Mouse (Mus musculus) limb, embryonic 10.5 days (tissue): Measurements from ENCODE around the gene Stard10. TPM values are rescaled to one million over a fixed set of nuclear protein-coding genes. Genes with fewer than 3 reads are reported as not detected.

Source experiments
- DNase-seq: peaks from one replicate; pipeline ENCODE4 v3.0.0-alpha.2; 2017; ENCODE audit warnings: low spot score
- H3K27ac ChIP-seq: fragments of 300-500 bp; sonication (generic); 2 replicates; pipeline ENCODE4 v1.5.1; 2016; ENCODE audit warnings: mild to moderate bottlenecking
- H3K27me3 ChIP-seq: fragments of 300-500 bp; sonication (generic); 2 replicates; pipeline ENCODE4 v1.6.1; 2016; ENCODE audit warnings: low read depth, mild to moderate bottlenecking; ENCODE audit not compliant: poor library complexity, severe bottlenecking
- H3K36me3 ChIP-seq: fragments of 300-500 bp; sonication (generic); 2 replicates; pipeline ENCODE4 v1.6.1; 2016; ENCODE audit warnings: mild to moderate bottlenecking, moderate library complexity
- H3K4me1 ChIP-seq: fragments of 300-500 bp; sonication (generic); 2 replicates; pipeline ENCODE4 v1.6.1; 2016
- H3K4me3 ChIP-seq: fragments of 300-500 bp; sonication (generic); 2 replicates; pipeline ENCODE4 v1.5.1; 2016; ENCODE audit warnings: mild to moderate bottlenecking, moderate library complexity
- H3K9me3 ChIP-seq: fragments of 300-500 bp; sonication (generic); replicated peaks from 2 replicates; pipeline ENCODE4 v1.6.1; 2016; ENCODE audit warnings: mild to moderate bottlenecking
- WGBS: fragments of 180-500 bp; shearing (Covaris S2); methylation state at CpG from one replicate; pipeline ENCODE4 v1.1.7; 2016; 5-methylcytosine and 5-hydroxymethylcytosine counted together
- polyA plus RNA-seq: library from polyadenylated mRNA; unstranded; fragments of >200 nt; fragmentation: Nextera tagmentation; extraction: Ambion mirVana; gene quantifications from 2 replicates; pipeline ENCODE4 v1.2.1, GENCODE M21; 2016

Stard10 gene
- polyA plus RNA-seq, result 10.1 and 11.7 TPM in 2 replicates

DNA sequence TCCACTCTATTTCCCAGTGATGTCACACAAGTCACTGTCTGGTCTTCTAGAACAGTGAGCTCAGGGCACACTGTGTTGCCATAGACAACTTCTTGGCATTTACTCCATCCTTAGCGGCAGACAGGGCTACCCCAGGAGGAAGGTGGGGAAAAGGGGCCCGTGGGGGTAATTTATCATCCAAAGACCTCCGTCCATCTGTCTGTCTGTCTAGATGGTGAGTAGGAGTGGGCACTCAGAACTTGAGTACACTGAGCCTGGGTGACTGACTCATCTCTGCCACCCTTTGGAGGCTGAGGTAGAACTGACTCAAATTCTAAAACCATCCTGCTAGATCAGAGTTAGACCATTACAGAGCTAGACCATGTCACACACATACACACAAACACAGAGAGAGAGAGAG lies at the start of gene Stard10:
Gene Stard10 (plus strand): TSS at position 73 of the 400 bp plus-strand sequence.
- no peak within 1 kb of the TSS for H3K4me3 ChIP-seq
- H3K27me3 ChIP-seq, result peaks cover 35% of the 10 kb centered on the region
- DNase-seq, result no peak
- no peaks in the 10 kb centered on the region for H3K9me3 ChIP-seq
- no peaks in the 10 kb centered on the region for H3K36me3 ChIP-seq
- no peak within 1 kb of the TSS for H3K27ac ChIP-seq
- 87% methylated on average over 3 of the region's 3 CpGs for WGBS
- peaks cover 19% of the 10 kb centered on the region for H3K4me1 ChIP-seq

DNA sequence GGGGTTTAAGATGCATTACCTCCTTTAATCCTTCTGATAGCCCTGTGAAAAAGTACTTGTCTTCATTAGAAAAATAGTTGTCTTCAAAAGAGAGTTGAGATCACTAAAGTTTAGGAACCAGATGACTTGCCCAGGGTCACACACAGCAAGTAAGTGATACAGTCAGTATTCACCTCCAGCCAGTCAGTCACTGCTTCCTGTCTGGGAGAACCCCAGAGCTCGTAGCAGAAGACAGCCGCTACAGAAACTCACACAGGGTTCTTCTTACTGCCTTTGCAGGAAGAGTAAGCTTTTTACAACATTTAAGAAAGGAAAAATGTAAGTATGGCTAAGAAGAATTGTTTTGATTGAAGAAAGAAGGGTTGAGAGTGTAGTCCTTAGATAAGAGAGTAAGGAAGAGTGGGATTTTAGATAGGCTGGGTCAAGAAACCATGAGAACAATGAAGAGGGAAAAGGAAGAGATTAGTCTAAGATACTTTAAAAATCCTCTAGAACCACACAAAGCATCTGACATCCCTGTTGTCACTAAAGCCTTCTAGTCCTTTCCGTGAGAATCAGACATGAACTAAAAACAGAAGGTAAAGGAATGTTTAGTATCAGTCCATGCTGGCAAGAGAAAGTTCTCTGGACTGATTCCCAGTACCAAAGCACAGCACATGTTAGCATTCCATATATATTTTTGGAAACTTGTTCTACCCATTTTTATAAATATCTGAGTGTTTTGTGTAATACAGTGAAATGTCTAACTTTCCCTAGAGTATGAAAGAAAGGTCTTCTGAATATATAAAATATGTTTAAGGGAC lies 49.2 kb upstream of the Stard10 start:
- H3K9me3 ChIP-seq, result no peaks in the 10 kb centered on the region
- no peaks in the 10 kb centered on the region for H3K4me1 ChIP-seq
- H3K27me3 ChIP-seq, result no peaks in the 10 kb centered on the region
- no peak overlapping the region for H3K27ac ChIP-seq
- DNase-seq, result no peak
- H3K36me3 ChIP-seq, result peaks cover 32% of the 10 kb centered on the region
- no peak overlapping the region for H3K4me3 ChIP-seq
- 77% methylated on average over 3 of the region's 3 CpGs for WGBS

DNA sequence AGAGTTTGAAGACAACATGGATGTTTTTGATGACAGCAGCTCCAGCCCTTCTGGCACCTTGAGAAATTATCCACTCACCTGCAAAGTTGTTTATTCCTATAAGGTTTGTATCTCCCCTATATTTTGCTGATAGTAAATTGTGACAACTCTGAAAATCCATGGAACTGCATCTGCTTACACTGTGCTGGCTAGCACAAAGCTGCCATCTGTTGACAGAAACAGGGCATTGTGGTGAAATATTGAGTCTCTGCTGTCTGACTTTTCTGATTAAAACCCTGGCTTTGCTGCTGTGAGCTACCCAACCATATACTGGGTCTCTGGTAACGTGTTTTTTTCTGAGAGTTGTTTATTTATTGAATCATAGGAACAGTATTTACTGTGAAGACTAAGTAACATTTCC lies 45.3 kb upstream of the Stard10 start:
- Histone ChIP-seq H3K27ac (no peak overlapping the region), H3K9me3 (no peaks in the 10 kb centered on the region), H3K27me3 (no peaks in the 10 kb centered on the region), H3K4me3 (no peak overlapping the region), H3K4me1 (no peaks in the 10 kb centered on the region), H3K36me3 (peaks cover 42% of the 10 kb centered on the region)
- DNase-seq, result no peak
- 80% methylated on average over 1 of the region's 1 CpGs for WGBS

DNA sequence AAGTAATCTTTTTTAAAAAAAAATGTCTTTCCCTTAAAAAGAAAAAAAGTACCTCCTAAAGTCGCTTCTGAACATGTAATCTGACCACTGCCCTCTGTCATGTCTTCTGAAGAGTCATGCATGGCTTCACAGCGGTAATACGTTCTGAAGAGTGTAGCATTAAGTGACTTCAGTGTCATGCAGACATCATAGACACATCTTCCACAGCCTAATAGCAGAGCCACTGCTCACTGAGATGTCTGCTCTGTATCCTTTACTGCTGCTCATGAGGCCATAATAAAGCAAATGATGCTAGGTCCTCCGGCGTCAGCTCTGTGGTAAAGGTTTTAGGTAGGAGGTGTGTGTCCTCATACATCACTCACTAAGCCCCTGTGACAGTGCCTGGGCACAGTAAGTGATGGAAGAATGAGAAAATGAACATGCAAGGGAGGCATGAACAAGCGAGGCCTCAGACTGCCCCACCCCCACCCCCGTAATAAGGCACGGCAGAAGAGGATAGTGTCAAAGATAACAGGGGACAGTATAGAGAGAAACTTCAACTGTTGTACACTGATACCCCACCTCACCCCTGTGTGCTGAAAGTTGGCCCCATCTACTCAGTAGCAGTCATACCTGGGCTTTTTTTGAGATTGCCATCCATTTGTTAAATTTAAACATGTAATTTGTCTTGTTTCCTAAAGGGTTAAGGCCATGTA lies 44.3 kb upstream of the Stard10 start:
- Histone ChIP-seq H3K27ac (no peak overlapping the region), H3K9me3 (no peaks in the 10 kb centered on the region), H3K36me3 (peaks cover 50% of the 10 kb centered on the region), H3K4me3 (no peak overlapping the region), H3K27me3 (no peaks in the 10 kb centered on the region), H3K4me1 (no peaks in the 10 kb centered on the region)
- DNase-seq, result no peak
- WGBS, result 90% methylated on average over 8 of the region's 8 CpGs

DNA sequence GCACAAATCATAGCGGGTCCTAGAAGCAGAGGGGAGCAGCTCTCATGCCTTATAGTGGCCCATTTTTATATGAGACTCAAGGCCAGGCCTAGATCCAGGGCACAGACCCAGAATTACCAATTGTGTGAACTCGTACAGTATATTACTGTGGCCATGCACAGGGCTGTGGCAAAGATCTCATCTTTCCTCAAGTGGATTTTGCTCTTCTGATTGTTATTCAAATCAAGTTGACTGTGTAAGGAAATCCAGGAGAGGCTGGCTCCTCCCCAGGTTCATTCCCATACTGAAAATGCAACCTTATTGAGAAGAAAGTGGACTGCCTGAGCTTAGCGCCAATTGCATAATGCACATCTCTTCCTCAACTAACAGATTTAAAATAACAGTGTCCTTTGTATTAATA lies 34.2 kb upstream of the Stard10 start:
- 96% methylated on average over 3 of the region's 3 CpGs for WGBS
- Histone ChIP-seq H3K4me1 (no peaks in the 10 kb centered on the region), H3K27ac (no peak overlapping the region), H3K36me3 (peaks cover 82% of the 10 kb centered on the region), H3K27me3 (no peaks in the 10 kb centered on the region), H3K4me3 (no peak overlapping the region), H3K9me3 (no peaks in the 10 kb centered on the region)
- no peak for DNase-seq

DNA sequence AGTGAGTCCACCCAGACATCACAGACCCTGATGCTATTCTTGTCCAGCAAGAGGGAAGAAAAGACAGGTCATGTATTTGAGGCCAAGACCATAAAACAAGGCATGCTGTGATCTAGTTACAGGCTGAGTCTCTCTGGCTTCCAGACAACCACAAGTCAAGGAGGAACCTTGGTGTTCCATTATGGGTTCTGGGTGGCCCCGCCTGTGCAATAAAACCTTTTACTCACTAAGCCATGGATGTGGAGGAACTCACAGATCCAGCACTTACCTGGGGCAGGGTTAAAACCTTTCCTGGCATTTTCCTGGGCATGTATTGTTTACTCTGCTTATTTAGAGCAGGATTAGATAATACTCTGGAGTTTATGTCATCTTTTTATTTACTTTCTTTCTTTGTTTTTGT lies 32.4 kb upstream of the Stard10 start:
- H3K36me3 ChIP-seq, result peaks cover 73% of the 10 kb centered on the region
- DNase-seq, result no peak
- H3K9me3 ChIP-seq, result no peaks in the 10 kb centered on the region
- no peaks in the 10 kb centered on the region for H3K27me3 ChIP-seq
- no peaks in the 10 kb centered on the region for H3K4me1 ChIP-seq
- WGBS, result 83% methylated on average over 1 of the region's 1 CpGs
- H3K27ac ChIP-seq, result no peak overlapping the region
- H3K4me3 ChIP-seq, result no peak overlapping the region

DNA sequence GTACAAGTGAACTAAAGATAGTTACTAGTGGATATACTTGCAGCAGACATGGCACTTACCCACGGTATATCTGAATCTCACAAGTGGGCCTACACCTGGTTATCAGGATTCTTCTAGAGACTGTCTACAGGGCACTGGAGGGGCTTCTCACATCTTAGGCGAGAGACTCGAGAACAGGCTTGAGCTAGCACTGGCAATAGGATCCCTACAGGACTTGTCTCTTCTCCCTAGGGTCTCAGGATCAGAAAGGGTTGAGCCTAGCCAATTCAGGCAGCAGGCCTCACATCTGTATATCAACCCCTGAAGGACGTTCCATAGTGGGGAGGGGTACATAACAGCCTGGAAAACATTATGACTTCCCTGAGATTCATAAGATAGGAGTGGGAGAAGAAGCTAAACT lies 30.0 kb upstream of the Stard10 start:
- 85% methylated on average over 4 of the region's 4 CpGs for WGBS
- DNase-seq, result no peak
- Histone ChIP-seq H3K27me3 (no peaks in the 10 kb centered on the region), H3K27ac (no peak overlapping the region), H3K9me3 (no peaks in the 10 kb centered on the region), H3K4me1 (no peaks in the 10 kb centered on the region), H3K4me3 (no peak overlapping the region), H3K36me3 (peaks cover 71% of the 10 kb centered on the region)

DNA sequence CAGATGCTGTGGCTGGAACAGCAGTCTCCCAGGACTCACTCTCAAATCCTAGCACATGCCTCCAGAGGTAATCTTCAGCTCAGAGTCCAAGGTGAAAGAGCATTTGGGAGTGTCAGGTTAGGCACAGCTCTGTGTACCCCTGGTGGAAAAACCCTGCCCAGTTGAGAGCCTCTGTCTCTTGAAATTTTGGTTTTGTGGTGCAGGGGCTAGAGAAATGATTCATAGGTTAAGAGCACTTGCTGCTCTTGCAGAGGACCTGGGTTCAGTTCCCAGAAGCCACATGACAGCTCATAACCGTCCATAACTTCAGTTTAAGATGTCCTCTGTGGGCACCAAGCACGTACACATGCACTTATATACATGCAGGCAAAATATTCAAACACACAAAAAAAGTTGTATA lies 29.1 kb upstream of the Stard10 start:
- no peak overlapping the region for H3K4me3 ChIP-seq
- H3K9me3 ChIP-seq, result no peaks in the 10 kb centered on the region
- WGBS, result 86% methylated on average over 2 of the region's 2 CpGs
- no peak for DNase-seq
- no peaks in the 10 kb centered on the region for H3K27me3 ChIP-seq
- no peak overlapping the region for H3K27ac ChIP-seq
- H3K4me1 ChIP-seq, result no peaks in the 10 kb centered on the region
- peaks cover 69% of the 10 kb centered on the region for H3K36me3 ChIP-seq

DNA sequence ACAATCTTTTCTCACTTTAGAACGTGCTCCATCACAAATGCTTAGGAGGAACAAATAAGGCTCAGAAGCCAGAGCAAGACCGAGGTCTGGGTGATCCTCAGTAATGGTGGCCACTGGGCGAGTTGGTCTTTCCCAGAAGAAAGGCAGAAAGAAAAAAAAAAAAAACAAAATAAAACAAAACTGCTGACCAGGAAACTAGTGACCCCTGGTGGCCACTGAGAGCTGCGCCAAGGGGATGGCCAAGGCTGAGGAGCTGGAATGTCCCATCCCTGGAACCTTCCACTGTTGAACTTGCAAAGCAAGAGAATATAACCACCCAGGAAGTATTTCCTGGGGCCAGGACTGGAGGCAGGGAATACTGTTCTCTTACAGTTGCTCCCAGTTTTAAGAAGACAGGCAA lies 28.4 kb upstream of the Stard10 start:
- 34% methylated on average over 4 of the region's 4 CpGs for WGBS
- Histone ChIP-seq H3K27ac (no peak overlapping the region), H3K4me3 (no peak overlapping the region), H3K4me1 (no peaks in the 10 kb centered on the region; the same call in 1 of the 2 replicates), H3K36me3 (peaks cover 66% of the 10 kb centered on the region), H3K27me3 (no peaks in the 10 kb centered on the region), H3K9me3 (no peaks in the 10 kb centered on the region)
- DNase-seq, result peak; percentile 68

DNA sequence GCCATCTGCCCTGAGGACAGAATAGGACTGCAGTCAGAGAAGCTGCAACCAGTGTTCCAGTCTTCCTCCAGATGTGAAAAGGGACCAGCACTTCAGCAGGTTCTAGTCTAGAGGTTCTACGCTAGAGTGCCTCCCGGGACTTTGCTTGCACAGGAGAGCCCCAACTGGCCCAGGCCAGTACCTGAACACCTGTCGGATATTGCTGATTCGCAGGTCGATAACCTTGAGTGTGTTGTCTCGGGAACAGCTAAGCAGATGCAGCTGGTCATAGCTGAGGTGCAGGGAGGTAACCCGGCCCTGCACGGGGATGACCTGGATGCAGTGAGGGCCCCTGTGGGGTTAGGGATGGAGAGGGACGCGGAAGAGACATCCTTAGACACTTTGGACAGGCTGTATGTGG lies 26.5 kb upstream of the Stard10 start:
- 89% methylated on average over 10 of the region's 10 CpGs for WGBS
- no peaks in the 10 kb centered on the region for H3K27me3 ChIP-seq
- no peaks in the 10 kb centered on the region; the same call in 1 of the 2 replicates for H3K4me1 ChIP-seq
- DNase-seq, result no peak
- H3K27ac ChIP-seq, result no peak overlapping the region
- no peak overlapping the region for H3K4me3 ChIP-seq
- H3K9me3 ChIP-seq, result no peaks in the 10 kb centered on the region
- peaks cover 70% of the 10 kb centered on the region for H3K36me3 ChIP-seq

DNA sequence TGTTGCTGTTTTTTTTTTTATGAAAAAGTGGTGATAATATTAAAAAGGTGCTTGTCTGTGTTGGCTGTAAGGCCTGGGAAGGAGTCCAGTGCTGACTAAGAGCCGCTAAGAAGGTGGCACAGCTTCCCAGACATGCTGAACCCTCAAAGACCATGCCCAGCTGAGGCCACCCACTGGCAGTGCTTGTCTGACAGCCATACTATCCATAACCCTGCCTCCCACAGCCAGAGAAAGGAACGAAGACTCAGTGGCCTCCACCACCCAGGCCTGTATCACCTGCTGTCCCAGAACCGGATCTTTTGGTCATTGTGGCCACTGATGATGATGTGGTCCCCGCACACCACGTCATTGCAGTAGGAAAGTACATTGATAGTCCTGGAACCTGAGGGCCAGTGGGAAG lies 25.7 kb upstream of the Stard10 start:
- H3K4me1 ChIP-seq, result peaks cover 2% of the 10 kb centered on the region
- no peak overlapping the region for H3K27ac ChIP-seq
- H3K36me3 ChIP-seq, result peaks cover 68% of the 10 kb centered on the region
- H3K27me3 ChIP-seq, result peaks cover 5% of the 10 kb centered on the region; the same call in 1 of the 2 replicates
- WGBS, result 88% methylated on average over 5 of the region's 5 CpGs
- no peak for DNase-seq
- no peak overlapping the region for H3K4me3 ChIP-seq
- H3K9me3 ChIP-seq, result no peaks in the 10 kb centered on the region

DNA sequence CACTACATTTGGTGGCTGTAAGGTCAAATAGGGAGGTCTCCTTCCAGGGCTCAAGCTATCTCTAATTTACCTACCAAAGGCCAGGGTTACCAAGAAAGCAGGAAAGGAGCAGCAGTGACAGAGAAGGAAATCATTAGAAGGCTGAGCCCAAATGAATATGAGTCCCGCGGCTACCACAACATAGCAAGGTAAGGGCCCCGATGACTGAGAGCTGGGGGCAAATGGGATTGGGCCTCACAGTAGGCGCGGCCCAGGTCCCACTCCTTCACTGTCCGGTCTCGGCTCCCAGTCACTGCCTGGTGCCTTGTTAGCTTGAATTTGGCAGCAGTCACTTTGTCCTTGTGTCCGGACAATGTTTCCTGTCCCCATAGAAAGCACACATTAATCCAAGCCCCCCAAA lies 25.2 kb upstream of the Stard10 start:
- Histone ChIP-seq H3K27me3 (peaks cover 8% of the 10 kb centered on the region), H3K36me3 (peaks cover 64% of the 10 kb centered on the region), H3K4me3 (no peak overlapping the region), H3K27ac (no peak overlapping the region), H3K4me1 (peaks cover 6% of the 10 kb centered on the region), H3K9me3 (no peaks in the 10 kb centered on the region)
- 88% methylated on average over 8 of the region's 8 CpGs for WGBS
- DNase-seq, result no peak

DNA sequence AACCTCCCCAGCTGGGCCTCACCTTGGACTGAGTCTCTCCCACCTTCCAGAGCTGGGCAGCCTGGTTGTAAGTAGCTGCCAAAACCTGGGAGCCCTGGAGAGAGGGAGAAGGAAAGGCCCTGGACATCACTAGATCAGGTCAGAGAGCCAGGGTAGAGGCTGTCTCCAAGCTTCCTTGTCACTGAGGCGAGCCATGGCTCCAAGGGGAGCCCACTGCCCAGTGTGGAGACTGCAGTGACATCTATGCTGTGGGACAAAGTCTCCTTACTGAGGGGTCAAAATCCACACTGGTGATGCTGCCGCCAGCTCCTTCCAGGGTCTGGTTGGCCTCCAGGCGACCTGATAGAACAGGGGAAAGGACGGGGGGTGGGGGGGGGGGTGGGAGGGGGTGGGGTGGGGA lies 24.8 kb upstream of the Stard10 start:
- WGBS, result 80% methylated on average over 4 of the region's 4 CpGs
- Histone ChIP-seq H3K36me3 (peaks cover 59% of the 10 kb centered on the region), H3K27ac (no peak overlapping the region), H3K4me1 (peaks cover 11% of the 10 kb centered on the region), H3K9me3 (no peaks in the 10 kb centered on the region), H3K4me3 (no peak overlapping the region), H3K27me3 (peaks cover 10% of the 10 kb centered on the region)
- DNase-seq, result no peak
